8 mouse cellular contexts compared by ENCODE assay signal in the genomic region with DNA sequence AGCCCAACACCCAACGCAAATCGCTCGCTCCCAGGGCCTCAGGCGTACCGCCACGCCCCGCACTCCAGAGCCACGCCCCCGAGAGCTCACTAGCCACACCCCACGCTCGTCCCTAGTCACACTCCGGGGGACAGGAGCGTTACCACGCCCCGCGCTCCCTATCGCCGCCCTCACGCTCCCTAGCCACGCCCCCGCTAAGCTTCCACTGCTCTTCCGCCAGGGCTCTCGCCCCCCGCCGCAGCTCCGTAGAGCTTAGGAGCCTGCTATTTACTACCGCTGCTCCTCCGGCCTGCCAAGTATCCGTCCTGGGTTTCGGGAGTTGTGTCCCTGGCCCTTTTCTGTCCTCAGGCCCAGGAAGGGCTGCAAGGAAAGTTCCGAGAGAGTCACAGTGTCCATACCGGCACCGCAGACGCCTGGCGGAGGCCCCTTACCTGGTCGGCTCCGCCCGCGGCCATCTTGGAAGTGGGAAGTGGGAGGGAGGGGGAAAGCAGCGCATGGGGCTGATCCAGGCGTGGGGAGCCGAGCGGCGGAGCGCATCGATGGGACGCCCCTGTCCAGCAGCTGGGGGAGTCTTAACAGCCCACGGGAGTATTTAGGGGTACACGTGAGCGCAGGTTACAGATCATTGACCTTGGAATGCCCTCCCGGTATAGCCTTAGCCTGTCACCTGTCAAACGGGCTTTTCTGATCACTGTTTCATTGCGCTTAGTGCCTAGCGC. TPM values are rescaled to one million over a fixed set of nuclear protein-coding genes. Genes with fewer than 3 reads are reported as not detected.
DNase-seq lines count a peak whose midpoint lies in the region; ATAC-seq lines count a peak whose summit lies in the region.

No protein-coding gene starts in this region.

- H3K9ac ChIP-seq in hindbrain, embryonic 11.5 days (ENCODE audit: low read depth, low read length), result peak overlapping the region; percentile 72

- H3K9me3 ChIP-seq in hindbrain, embryonic 11.5 days (ENCODE audit: control insufficient read depth, low read length), result no peaks in the 10 kb centered on the region

- H3K36me3 ChIP-seq in hindbrain, embryonic 11.5 days (ENCODE audit: control insufficient read depth, insufficient read depth, low read length), result no peaks in the 10 kb centered on the region

- peak; percentile 98 for ATAC-seq in hindbrain, embryonic 11.5 days (ENCODE audit: low FRiP score)

- H3K4me3 ChIP-seq in hindbrain, embryonic 11.5 days (ENCODE audit: low read depth, low read length), result peak overlapping the region; percentile 65

- H3K27ac ChIP-seq in hindbrain, embryonic 11.5 days (ENCODE audit: low read depth, low read length), result peak overlapping the region; percentile 82

- no peaks in the 10 kb centered on the region for H3K4me1 ChIP-seq in hindbrain, embryonic 11.5 days (replicated peaks; ENCODE audit: control insufficient read depth, insufficient read depth, low read length)

- H3K4me2 ChIP-seq in hindbrain, embryonic 11.5 days (replicated peaks; ENCODE audit: low read depth, low read length), result peak overlapping the region; percentile 89

- 2% methylated on average over 53 of the region's 54 CpGs for WGBS in hindbrain, embryonic 11.5 days

- DNase-seq in Muller cell, postnatal 12 days (ENCODE audit: inconsistent ontology term), result peak; percentile 100
- peak; percentile 99 for DNase-seq in cerebellum, adult 9-11 months
- DNase-seq in frontal cortex, adult 2 months (ENCODE audit: extremely low spot score in 1 of 2, low spot score in 1 of 2), result peak; percentile 96 to 99
- peak; percentile 99 for DNase-seq in hindbrain, embryonic 11.5 days (ENCODE audit: low spot score)
- peak; percentile 98 to 99 for DNase-seq in layer of hippocampus, postnatal 10 days (ENCODE audit: low spot score in 2 of 2)
- peak; percentile 100 for DNase-seq in lung, postnatal 10 days
- DNase-seq in ovary, postnatal 36 days (ENCODE audit: low spot score), result peak; percentile 100
- peak; percentile 100 for DNase-seq in thymus, postnatal 25 days

- no peaks in the 10 kb centered on the region for H3K27me3 ChIP-seq in hindbrain, embryonic 11.5 days (ENCODE audit: control insufficient read depth, insufficient read depth, low read length)

RNA-seq across cellular contexts. Expression of gene Tbc1d14, which starts 11.0 kb away (rescaled TPM):
- 58.8 and 59.8 TPM in 2 replicates for polyA plus RNA-seq in frontal cortex, adult 2 months (2012; rRNA removed)
- polyA plus RNA-seq in hindbrain, embryonic 11.5 days (2014; fragmentation: Nextera tagmentation; extraction: Ambion mirVana), result 38.3 and 41.4 TPM in 2 replicates
- total RNA-seq in layer of hippocampus, postnatal 10 days (2021), result 10 to 100 TPM; 90.1 to 92.7 TPM

Comparison
In these comparisons a context has a peak if more than half of its experiments do, and no peak if none do; other contexts are left out.
1. Peak in every context shown above with its lines: DNase-seq, ATAC-seq, H3K4me3 ChIP-seq and H3K27ac ChIP-seq.